Mouse (Mus musculus): ENCODE results near the gene Ercc4. TPM values are rescaled to one million over a fixed set of nuclear protein-coding genes. Genes with fewer than 3 reads are reported as not detected.

The Ercc4 gene
- total and polyA plus RNA-seq, 2 experiments: 5.4 to 5.6 TPM

- DNase-seq (ENCODE audit: extremely low read depth, low read depth, low spot score): no peak
- 93% methylated on average over 6 of the region's 6 CpGs for WGBS
- Histone ChIP-seq H3K4me1 (ENCODE audit: control insufficient read depth, insufficient read depth, low read length) (no peaks in the 10 kb centered on the region), H3K9ac (ENCODE audit: low read depth, low read length) (no peak overlapping the region), H3K36me3 (ENCODE audit: control insufficient read depth, insufficient read depth, low read length) (peaks cover 2% of the 10 kb centered on the region; the same call in 1 of the 2 replicates), H3K4me3 (ENCODE audit: insufficient read depth, low read depth, low read length) (no peak overlapping the region), H3K27me3 (ENCODE audit: control insufficient read depth, insufficient read depth, low read length) (no peaks in the 10 kb centered on the region), H3K79me2 (ENCODE audit: control insufficient read depth, insufficient read depth, low read length) (no peaks in the 10 kb centered on the region), H3K27ac (replicated peaks; ENCODE audit: insufficient read depth, low read depth, low read length) (no peak overlapping the region)
- TF ChIP-seq CTCF (IDR thresholded peaks at IDR 0.05; ENCODE audit: low read depth, low read length): no peak
- no peak for TF ChIP-seq POLR2A (IDR thresholded peaks at IDR 0.05; ENCODE audit: extremely low read depth, insufficient read depth, low read length)
Observed at GRCm38 (mm10) chr16:13150790-13151189, 41.3 kb downstream of the Ercc4 start.

- no peak overlapping the region for H3K27ac ChIP-seq (replicated peaks; ENCODE audit: insufficient read depth, low read depth, low read length)
- TF ChIP-seq CTCF (IDR thresholded peaks at IDR 0.05; ENCODE audit: low read depth, low read length) (no peak), POLR2A (IDR thresholded peaks at IDR 0.05; ENCODE audit: extremely low read depth, insufficient read depth, low read length) (no peak)
- no peak for DNase-seq (ENCODE audit: extremely low read depth, low read depth, low spot score)
- peaks cover 2% of the 10 kb centered on the region; the same call in 1 of the 2 replicates for H3K36me3 ChIP-seq (ENCODE audit: control insufficient read depth, insufficient read depth, low read length)
- H3K4me3 ChIP-seq (ENCODE audit: insufficient read depth, low read depth, low read length): no peak overlapping the region
- WGBS: 85% methylated on average over 5 of the region's 5 CpGs
- no peaks in the 10 kb centered on the region for H3K27me3 ChIP-seq (ENCODE audit: control insufficient read depth, insufficient read depth, low read length)
- no peaks in the 10 kb centered on the region for H3K79me2 ChIP-seq (ENCODE audit: control insufficient read depth, insufficient read depth, low read length)
- no peaks in the 10 kb centered on the region for H3K4me1 ChIP-seq (ENCODE audit: control insufficient read depth, insufficient read depth, low read length)
- H3K9ac ChIP-seq (ENCODE audit: low read depth, low read length): no peak overlapping the region
Observed at GRCm38 (mm10) chr16:13152475-13152874, 43.0 kb downstream of the Ercc4 start.

- Histone ChIP-seq H3K4me1 (ENCODE audit: control insufficient read depth, insufficient read depth, low read length) (no peaks in the 10 kb centered on the region), H3K27ac (replicated peaks; ENCODE audit: insufficient read depth, low read depth, low read length) (no peak overlapping the region)
- WGBS: 86% methylated on average over 4 of the region's 4 CpGs
Observed at GRCm38 (mm10) chr16:13153215-13153614, 43.7 kb downstream of the Ercc4 start.

GRCm38 (mm10) chr16:13154352-13154751 is 44.9 kb downstream of the Ercc4 start:
- no peak for TF ChIP-seq CTCF (IDR thresholded peaks at IDR 0.05; ENCODE audit: low read depth, low read length)
- TF ChIP-seq POLR2A (IDR thresholded peaks at IDR 0.05; ENCODE audit: extremely low read depth, insufficient read depth, low read length): no peak
- Histone ChIP-seq H3K9ac (ENCODE audit: low read depth, low read length) (no peak overlapping the region), H3K36me3 (ENCODE audit: control insufficient read depth, insufficient read depth, low read length) (no peaks in the 10 kb centered on the region; the same call in 1 of the 2 replicates), H3K4me1 (ENCODE audit: control insufficient read depth, insufficient read depth, low read length) (no peaks in the 10 kb centered on the region), H3K27ac (replicated peaks; ENCODE audit: insufficient read depth, low read depth, low read length) (no peak overlapping the region), H3K4me3 (ENCODE audit: insufficient read depth, low read depth, low read length) (no peak overlapping the region), H3K79me2 (ENCODE audit: control insufficient read depth, insufficient read depth, low read length) (no peaks in the 10 kb centered on the region), H3K27me3 (ENCODE audit: control insufficient read depth, insufficient read depth, low read length) (no peaks in the 10 kb centered on the region)
- DNase-seq (ENCODE audit: extremely low read depth, low read depth, low spot score): no peak

More at GRCm38 (mm10) chr16:13153215-13153614, 43.7 kb downstream of the Ercc4 start:
- Histone ChIP-seq H3K4me3 (ENCODE audit: insufficient read depth, low read depth, low read length) (no peak overlapping the region), H3K9ac (ENCODE audit: low read depth, low read length) (no peak overlapping the region), H3K79me2 (ENCODE audit: control insufficient read depth, insufficient read depth, low read length) (no peaks in the 10 kb centered on the region), H3K27me3 (ENCODE audit: control insufficient read depth, insufficient read depth, low read length) (no peaks in the 10 kb centered on the region), H3K36me3 (ENCODE audit: control insufficient read depth, insufficient read depth, low read length) (peaks cover 2% of the 10 kb centered on the region; the same call in 1 of the 2 replicates)
- no peak for DNase-seq (ENCODE audit: extremely low read depth, low read depth, low spot score)
- TF ChIP-seq CTCF (IDR thresholded peaks at IDR 0.05; ENCODE audit: low read depth, low read length) (no peak), POLR2A (IDR thresholded peaks at IDR 0.05; ENCODE audit: extremely low read depth, insufficient read depth, low read length) (no peak)

- TF ChIP-seq POLR2A (IDR thresholded peaks at IDR 0.05; ENCODE audit: extremely low read depth, insufficient read depth, low read length) (no peak), CTCF (IDR thresholded peaks at IDR 0.05; ENCODE audit: low read depth, low read length) (no peak)
- no peak overlapping the region for H3K4me3 ChIP-seq (ENCODE audit: insufficient read depth, low read depth, low read length)
- H3K36me3 ChIP-seq (ENCODE audit: control insufficient read depth, insufficient read depth, low read length): no peaks in the 10 kb centered on the region
- WGBS: 45% methylated on average over 6 of the region's 6 CpGs
- H3K4me1 ChIP-seq (ENCODE audit: control insufficient read depth, insufficient read depth, low read length): peaks cover 4% of the 10 kb centered on the region; the same call in 1 of the 2 replicates
- H3K27ac ChIP-seq (replicated peaks; ENCODE audit: insufficient read depth, low read depth, low read length): no peak overlapping the region
- no peaks in the 10 kb centered on the region for H3K27me3 ChIP-seq (ENCODE audit: control insufficient read depth, insufficient read depth, low read length)
- H3K9ac ChIP-seq (ENCODE audit: low read depth, low read length): no peak overlapping the region
- DNase-seq (ENCODE audit: extremely low read depth, low read depth, low spot score): no peak
- no peaks in the 10 kb centered on the region for H3K79me2 ChIP-seq (ENCODE audit: control insufficient read depth, insufficient read depth, low read length)
Observed at GRCm38 (mm10) chr16:13157314-13157713, 47.8 kb downstream of the Ercc4 start.

- H3K27me3 ChIP-seq (ENCODE audit: control insufficient read depth, insufficient read depth, low read length): no peaks in the 10 kb centered on the region
- H3K36me3 ChIP-seq (ENCODE audit: control insufficient read depth, insufficient read depth, low read length): no peaks in the 10 kb centered on the region
- 65% methylated on average over 3 of the region's 3 CpGs for WGBS
- no peak overlapping the region for H3K27ac ChIP-seq (replicated peaks; ENCODE audit: insufficient read depth, low read depth, low read length)
- DNase-seq (ENCODE audit: extremely low read depth, low read depth, low spot score): peak; percentile 22
- no peak overlapping the region for H3K9ac ChIP-seq (ENCODE audit: low read depth, low read length)
- H3K4me1 ChIP-seq (ENCODE audit: control insufficient read depth, insufficient read depth, low read length): peaks cover 4% of the 10 kb centered on the region; the same call in 1 of the 2 replicates
- no peaks in the 10 kb centered on the region for H3K79me2 ChIP-seq (ENCODE audit: control insufficient read depth, insufficient read depth, low read length)
- H3K4me3 ChIP-seq (ENCODE audit: insufficient read depth, low read depth, low read length): no peak overlapping the region
- no peak for TF ChIP-seq CTCF (IDR thresholded peaks at IDR 0.05; ENCODE audit: low read depth, low read length)
- TF ChIP-seq POLR2A (IDR thresholded peaks at IDR 0.05; ENCODE audit: extremely low read depth, insufficient read depth, low read length): no peak
Observed at GRCm38 (mm10) chr16:13158153-13158670, 48.7 kb downstream of the Ercc4 start.

Measured in liver, adult 2 months (tissue).